Mouse (Mus musculus) lung, postnatal 0 days (tissue): Measurements from ENCODE around the gene Capn1. TPM values are rescaled to one million over a fixed set of nuclear protein-coding genes. Genes with fewer than 3 reads are reported as not detected.

Experiments used
- ATAC-seq: fragments of 200-750 bp; cut with Nextera tagmentation; 2 replicates; pipeline ENCODE4 v1.8.0; 2017; ENCODE audit warnings: moderate library complexity
- DNase-seq: peaks from one replicate; pipeline ENCODE4 v3.0.0-alpha.2; 2016; ENCODE audit warnings: low spot score
- H3K27ac ChIP-seq: fragments of 300-500 bp; sonication (generic); 2 replicates; pipeline ENCODE4 v1.5.1; 2014; ENCODE audit warnings: antibody characterized with exemption, mild to moderate bottlenecking, low read length, mixed read lengths
- H3K27me3 ChIP-seq: fragments of 300-500 bp; sonication (generic); replicated peaks from 2 replicates; pipeline ENCODE4 v1.6.1; 2014; ENCODE audit warnings: low read length, mixed read lengths; ENCODE audit not compliant: insufficient read depth
- H3K36me3 ChIP-seq: fragments of 300-500 bp; sonication (generic); 2 replicates; pipeline ENCODE4 v1.6.1; 2014; ENCODE audit warnings: low read length, mixed read lengths; ENCODE audit not compliant: insufficient read depth
- H3K4me1 ChIP-seq: fragments of 300-500 bp; sonication (generic); 2 replicates; pipeline ENCODE4 v1.6.1; 2014; ENCODE audit warnings: antibody characterized with exemption, low read depth, low read length, mixed read lengths; ENCODE audit not compliant: insufficient read depth
- H3K4me2 ChIP-seq: fragments of 300-500 bp; sonication (generic); replicated peaks from 2 replicates; pipeline ENCODE4 v1.6.1; 2014; ENCODE audit warnings: low read depth, mild to moderate bottlenecking, low read length, moderate library complexity, mixed read lengths
- H3K4me3 ChIP-seq: fragments of 300-500 bp; sonication (generic); 2 replicates; pipeline ENCODE4 v1.5.1; 2014; ENCODE audit warnings: low read depth, low read length
- H3K9ac ChIP-seq: fragments of 300-500 bp; sonication (generic); replicated peaks from 2 replicates; pipeline ENCODE4 v1.6.1; 2014; ENCODE audit warnings: low read depth, mild to moderate bottlenecking
- H3K9me3 ChIP-seq: fragments of 300-500 bp; sonication (generic); 2 replicates; pipeline ENCODE4 v1.6.1; 2016; ENCODE audit warnings: low read length, mixed read lengths
- CTCF ChIP-seq: IDR thresholded peaks from 2 replicates; pipeline ENCODE4 v1.5.1; 2016; ENCODE audit warnings: antibody characterized with exemption, mild to moderate bottlenecking
- EP300 ChIP-seq: IDR thresholded peaks from 2 replicates; pipeline ENCODE4 v1.6.1; 2016; ENCODE audit warnings: antibody characterized with exemption, mild to moderate bottlenecking, control low read depth
- WGBS: fragments of 180-500 bp; shearing (Covaris S2); extraction: QIAGEN DNeasy Blood & Tissue Kit; methylation state at CpG from one replicate; pipeline ENCODE4 v1.1.7; 2014; 5-methylcytosine and 5-hydroxymethylcytosine counted together
- polyA plus RNA-seq: library from polyadenylated mRNA; unstranded; fragments of >200 nt; fragmentation: Nextera tagmentation; extraction: Ambion mirVana; gene quantifications from 2 replicates; pipeline ENCODE4 v1.2.1, GENCODE M21; 2015

Capn1 gene
- 11.9 and 14.3 TPM in 2 replicates for polyA plus RNA-seq

DNA sequence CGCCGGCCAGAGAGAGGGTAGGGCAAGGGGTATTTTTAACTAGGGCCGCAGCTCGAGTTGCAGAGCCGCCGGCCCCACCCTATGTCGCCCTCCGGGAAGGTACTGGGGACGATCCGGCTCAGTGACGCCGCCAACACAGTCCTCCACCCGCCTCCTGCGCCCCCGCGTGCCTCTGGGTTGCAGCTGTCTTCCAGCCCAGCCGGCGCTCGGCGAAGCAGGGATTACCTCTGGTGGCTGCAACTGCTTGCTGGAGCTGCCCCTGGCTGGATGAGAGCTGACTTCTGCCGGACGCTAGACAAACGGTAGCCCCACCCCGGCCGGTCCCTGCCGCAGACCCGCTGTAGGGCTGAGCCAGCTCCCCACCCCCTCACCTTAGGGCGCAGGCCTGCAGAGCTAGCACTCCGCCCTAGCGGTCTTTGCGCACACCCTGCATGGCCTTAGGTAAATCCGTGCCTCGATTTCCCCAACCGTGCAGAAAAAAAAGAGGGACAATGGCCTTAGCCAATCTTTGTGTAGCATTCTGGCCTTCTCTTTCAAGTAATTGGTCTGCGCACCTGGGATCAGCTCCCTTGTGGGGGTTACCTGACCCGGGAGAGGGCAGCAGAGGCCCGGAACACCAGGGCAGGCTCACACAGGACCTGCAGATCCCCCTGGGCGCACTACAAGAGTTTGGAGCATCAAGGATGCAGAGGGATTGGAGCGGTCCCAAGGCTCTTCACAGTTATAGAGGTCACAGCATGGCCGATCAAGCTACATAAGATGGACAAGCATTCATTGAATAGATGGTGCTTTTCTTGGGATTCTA is at the start of gene Capn1:
Gene Capn1 (minus strand): TSS at position 387 of the 805 bp plus-strand sequence.
- DNase-seq, result peak; percentile 81
- peak; percentile 74 for ATAC-seq
- Histone ChIP-seq H3K36me3 (peaks cover 2% of the 10 kb centered on the region; the same call in 1 of the 2 replicates), H3K27ac (peak within 1 kb of the TSS; percentile 68), H3K9ac (peak within 1 kb of the TSS; percentile 52), H3K9me3 (no peaks in the 10 kb centered on the region), H3K4me3 (peak within 1 kb of the TSS; percentile 59), H3K4me2 (peak within 1 kb of the TSS; percentile 85), H3K4me1 (peaks cover 16% of the 10 kb centered on the region), H3K27me3 (no peaks in the 10 kb centered on the region)
- 2% methylated on average over 39 of the region's 40 CpGs for WGBS
- no peak for TF ChIP-seq EP300
- peak; percentile 51 for TF ChIP-seq CTCF

DNA sequence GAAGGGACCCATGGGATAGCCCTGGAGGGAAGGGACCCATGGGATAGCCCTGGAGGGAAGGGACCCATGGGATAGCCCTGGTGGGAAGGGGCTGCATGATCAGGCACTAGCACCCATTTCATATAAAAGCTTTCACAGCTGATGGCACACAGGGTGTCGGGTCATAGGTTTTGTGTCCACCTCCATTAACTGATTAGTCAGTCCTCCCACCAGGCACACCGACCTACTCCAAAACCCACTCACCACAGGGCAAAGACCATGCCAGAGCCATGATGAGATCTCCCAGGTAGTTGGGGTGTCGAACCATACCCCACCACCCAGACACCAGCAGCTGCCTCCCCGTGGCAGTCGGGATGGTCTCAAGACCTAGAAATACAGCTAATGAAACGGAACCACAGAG is 47.4 kb upstream of the Capn1 start:
- DNase-seq (no peak), ATAC-seq (no peak)
- TF ChIP-seq EP300 (no peak), CTCF (no peak)
- no peak overlapping the region for H3K9ac ChIP-seq
- WGBS, result 93% methylated on average over 6 of the region's 6 CpGs
- H3K27me3 ChIP-seq, result no peaks in the 10 kb centered on the region
- H3K27ac ChIP-seq, result no peak overlapping the region
- H3K9me3 ChIP-seq, result no peaks in the 10 kb centered on the region
- H3K4me1 ChIP-seq, result peaks cover 19% of the 10 kb centered on the region
- H3K36me3 ChIP-seq, result no peaks in the 10 kb centered on the region
- no peak overlapping the region for H3K4me2 ChIP-seq
- H3K4me3 ChIP-seq, result no peak overlapping the region

DNA sequence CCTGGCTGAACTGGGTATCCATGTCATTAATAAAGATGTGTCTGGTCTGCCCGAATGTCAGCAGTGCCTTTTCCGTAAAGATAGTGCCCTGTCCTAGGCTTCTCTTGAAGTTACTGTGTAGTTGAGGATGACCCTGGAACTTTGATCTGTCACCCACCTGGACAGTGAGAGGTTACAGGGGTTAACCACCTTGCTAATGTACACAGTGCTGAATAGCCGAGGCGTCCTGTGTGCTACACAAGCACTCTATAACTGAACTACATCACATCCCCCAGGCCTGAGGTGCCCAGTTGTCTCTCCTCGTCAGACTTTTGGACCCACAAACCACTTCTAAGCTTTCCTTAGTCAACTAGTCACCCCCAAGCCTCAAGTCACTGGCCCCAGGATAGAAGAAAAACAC is 46.7 kb upstream of the Capn1 start:
- Histone ChIP-seq H3K4me2 (peak overlapping the region; percentile 90), H3K9me3 (no peaks in the 10 kb centered on the region), H3K27me3 (no peaks in the 10 kb centered on the region), H3K4me3 (peak overlapping the region; percentile 70), H3K36me3 (no peaks in the 10 kb centered on the region), H3K9ac (peak overlapping the region; percentile 90; the same call in 1 of the 2 replicates), H3K4me1 (peaks cover 16% of the 10 kb centered on the region), H3K27ac (peak overlapping the region; percentile 89; the same call in 1 of the 2 replicates)
- TF ChIP-seq EP300 (no peak), CTCF (no peak)
- ATAC-seq, result no peak
- DNase-seq, result no peak
- 44% methylated on average over 5 of the region's 5 CpGs for WGBS

DNA sequence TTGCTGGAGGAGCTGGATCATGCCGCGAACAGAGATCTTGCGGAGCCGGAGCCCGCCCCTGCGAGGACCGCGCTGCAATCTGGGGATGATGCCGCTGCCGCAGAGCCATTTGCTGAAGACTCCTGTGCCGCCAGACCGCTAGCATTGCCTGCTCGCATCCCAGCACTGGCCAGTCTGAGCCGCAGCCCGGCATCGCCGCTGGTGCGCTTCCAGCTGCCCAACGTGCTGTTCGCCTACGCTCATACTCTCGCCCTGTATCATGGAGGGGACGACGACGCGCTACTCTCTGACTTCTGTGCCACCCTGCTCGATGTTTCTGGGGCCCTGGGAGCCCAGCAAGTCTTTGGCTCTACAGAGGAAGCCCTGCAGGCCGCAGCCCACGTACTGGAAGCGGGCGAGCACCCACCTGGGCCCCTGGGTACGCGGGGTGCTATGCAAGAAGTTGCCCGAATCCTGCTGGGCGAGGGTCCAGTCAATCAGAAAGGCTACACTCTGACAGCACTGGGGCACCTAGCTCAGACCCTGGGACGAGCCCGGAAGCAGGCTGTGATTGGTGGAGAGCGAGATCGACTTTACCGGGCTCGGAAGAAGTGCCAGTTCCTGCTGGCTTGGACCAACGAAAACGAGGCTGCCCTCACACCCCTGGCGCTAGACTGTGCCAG is 46.1 kb upstream of the Capn1 start:
- no peak for TF ChIP-seq CTCF
- no peak for TF ChIP-seq EP300
- 0 out of 2 replicates have a peak, but pooled peaks have one; percentile 1 for ATAC-seq
- Histone ChIP-seq H3K9me3 (no peaks in the 10 kb centered on the region), H3K4me1 (peaks cover 14% of the 10 kb centered on the region), H3K27me3 (no peaks in the 10 kb centered on the region), H3K4me3 (peak overlapping the region; percentile 70), H3K27ac (peak overlapping the region; percentile 89), H3K36me3 (no peaks in the 10 kb centered on the region), H3K9ac (peak overlapping the region; percentile 90), H3K4me2 (peak overlapping the region; percentile 90)
- DNase-seq, result peak; percentile 51
- WGBS, result 2% methylated on average over 44 of the region's 44 CpGs

DNA sequence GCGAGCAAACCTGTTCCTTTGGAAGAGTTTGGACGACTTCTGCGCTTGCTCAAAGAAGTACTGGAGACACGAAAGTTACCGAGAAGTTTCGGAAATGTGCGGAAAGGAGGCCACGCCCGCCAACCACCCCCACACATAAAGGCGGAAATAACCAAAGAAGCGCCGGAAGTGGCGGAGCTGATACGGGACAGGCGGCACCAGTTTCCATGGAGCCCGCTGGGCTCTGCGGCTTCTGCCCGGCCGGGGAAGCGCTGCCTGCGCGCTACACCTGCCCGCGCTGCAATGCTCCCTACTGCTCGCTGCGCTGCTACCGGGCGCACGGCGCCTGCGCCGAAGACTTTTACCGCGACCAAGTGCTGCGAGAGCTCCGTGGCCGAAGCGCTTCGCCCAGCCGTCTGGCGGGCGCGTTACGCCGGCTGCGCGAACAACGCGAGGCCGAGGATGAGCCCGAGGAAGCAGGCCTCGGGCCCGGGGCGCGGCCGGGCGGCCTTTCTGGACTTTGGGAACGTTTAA is 45.4 kb upstream of the Capn1 start, which contains the start of gene Znhit2:
Gene Znhit2 (plus strand): TSS at position 172 of the 513 bp plus-strand sequence.
- DNase-seq, result peak; percentile 98
- TF ChIP-seq EP300, result no peak
- peak; percentile 11; the same call in 1 of the 2 replicates for TF ChIP-seq CTCF
- WGBS, result under 1% methylated on average over 45 of the region's 58 CpGs

DNA sequence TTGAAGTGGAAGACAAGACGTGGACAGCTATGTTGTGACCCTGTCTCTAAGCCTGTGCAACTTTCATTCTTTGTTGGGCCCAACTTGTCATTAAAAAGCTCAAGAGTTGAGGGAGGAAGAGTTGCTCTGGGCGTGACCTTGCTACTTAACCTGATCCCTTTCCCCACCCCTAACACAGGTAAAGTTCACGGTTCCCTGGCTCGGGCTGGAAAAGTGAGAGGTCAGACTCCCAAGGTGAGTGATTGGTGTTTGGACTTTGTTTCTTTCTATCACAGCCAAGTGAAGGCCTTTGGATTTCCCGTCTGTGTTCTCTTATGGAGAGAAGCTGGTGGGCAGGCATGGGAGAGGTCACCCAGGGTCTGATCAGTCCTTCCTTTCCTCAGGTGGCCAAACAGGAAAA is 43.3 kb upstream of the Capn1 start:
- no peak for TF ChIP-seq EP300
- no peak for TF ChIP-seq CTCF
- H3K27me3 ChIP-seq, result no peaks in the 10 kb centered on the region
- peaks cover 15% of the 10 kb centered on the region for H3K4me1 ChIP-seq
- H3K9ac ChIP-seq, result no peak overlapping the region
- H3K27ac ChIP-seq, result no peak overlapping the region
- WGBS, result 71% methylated on average over 5 of the region's 5 CpGs
- H3K4me2 ChIP-seq, result peak overlapping the region; percentile 60
- H3K9me3 ChIP-seq, result no peaks in the 10 kb centered on the region
- no peak for DNase-seq
- peak overlapping the region; percentile 73; the same call in 1 of the 2 replicates for H3K4me3 ChIP-seq
- ATAC-seq, result no peak
- H3K36me3 ChIP-seq, result peaks cover 10% of the 10 kb centered on the region; the same call in 1 of the 2 replicates

More for the DNA sequence above, 45.4 kb upstream of the Capn1 start, which contains the start of gene Znhit2:
- H3K36me3 ChIP-seq, result no peaks in the 10 kb centered on the region
- peak within 1 kb of the TSS; percentile 90 for H3K4me2 ChIP-seq
- peak; percentile 83 for ATAC-seq
- no peaks in the 10 kb centered on the region for H3K27me3 ChIP-seq
- H3K4me3 ChIP-seq, result peak within 1 kb of the TSS; percentile 70
- peak within 1 kb of the TSS; percentile 90 for H3K9ac ChIP-seq
- H3K4me1 ChIP-seq, result peaks cover 15% of the 10 kb centered on the region
- H3K9me3 ChIP-seq, result no peaks in the 10 kb centered on the region
- H3K27ac ChIP-seq, result peak within 1 kb of the TSS; percentile 89
